Mouse (Mus musculus): ENCODE results near the gene Ttc38.

DNA sequence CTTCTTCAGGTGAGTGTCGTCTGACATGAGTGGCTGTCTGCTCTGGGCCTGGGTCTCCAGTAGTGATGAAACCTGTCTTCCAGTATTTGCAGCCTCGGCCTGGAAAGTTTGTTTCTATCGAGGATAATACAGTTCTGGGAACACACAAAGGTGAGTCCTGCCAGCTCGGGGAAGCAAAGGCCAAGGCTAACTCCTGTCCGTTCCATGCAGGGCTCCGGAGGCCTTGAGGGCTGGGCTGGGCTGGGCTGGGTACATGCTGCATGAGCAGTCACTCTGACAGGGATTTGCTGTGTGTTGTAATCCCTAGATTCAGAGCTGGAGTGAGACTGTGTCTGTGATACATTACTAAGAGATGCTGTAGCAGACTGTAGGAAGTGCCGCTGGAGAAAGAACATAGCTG is 61.8 kb downstream of the Ttc38 start:
- no peak for TF ChIP-seq CTCF (IDR thresholded peaks at IDR 0.05; ENCODE audit: borderline replicate concordance, control insufficient read depth, extremely low read depth, insufficient read depth, low read length, poor library complexity)
- TF ChIP-seq POLR2A (IDR thresholded peaks at IDR 0.05; ENCODE audit: control insufficient read depth, extremely low read depth, insufficient read depth, low read length, poor library complexity), result no peak
